Mouse (Mus musculus) liver (tissue): ENCODE measurements around the gene Acnat2.
"Not testable (repeated sequence)": the region's sequence is repeated elsewhere in the genome, so short reads cannot be mapped to it uniquely, and the experiment has no call there.

Experiments
- DNase-seq: peaks from one replicate; pipeline ENCODE4 v3.0.0-alpha.2; 2020; ENCODE audit warnings: mixed read lengths

Gene Acnat2

GRCm38 (mm10) chr4:49407957-49408356 is at the start of gene Acnat2:
TSS of gene Acnat2 (minus strand) at chr4:49408151.
- not testable (repeated sequence) for DNase-seq

- DNase-seq, result no peak
Observed at GRCm38 (mm10) chr4:49456171-49456570, 48.2 kb upstream of the Acnat2 start.

GRCm38 (mm10) chr4:49451848-49452551 is 44.0 kb upstream of the Acnat2 start:
- DNase-seq, result no peak

- peak; percentile 48 for DNase-seq
Observed at GRCm38 (mm10) chr4:49451133-49451847, 43.3 kb upstream of the Acnat2 start.

GRCm38 (mm10) chr4:49436968-49437367 is 29.0 kb upstream of the Acnat2 start:
- not testable (repeated sequence) for DNase-seq

GRCm38 (mm10) chr4:49410151-49410550 is 2.2 kb upstream of the Acnat2 start:
- not testable (repeated sequence) for DNase-seq

- no peak for DNase-seq
Observed at GRCm38 (mm10) chr4:49386873-49387272, 21.1 kb downstream of the Acnat2 start.

GRCm38 (mm10) chr4:49383576-49384318 is 24.2 kb downstream of the Acnat2 start:
- not testable (repeated sequence) for DNase-seq

GRCm38 (mm10) chr4:49368046-49368445 is 39.9 kb downstream of the Acnat2 start:
- not testable (repeated sequence) for DNase-seq

GRCm38 (mm10) chr4:49357097-49357496 is 50.9 kb downstream of the Acnat2 start:
- no peak for DNase-seq

- no peak for DNase-seq
Observed at GRCm38 (mm10) chr4:49350470-49350869, 57.5 kb downstream of the Acnat2 start.

- DNase-seq, result no peak
Observed at GRCm38 (mm10) chr4:49348677-49349076, 59.3 kb downstream of the Acnat2 start.

GRCm38 (mm10) chr4:49348001-49348400 is 60.0 kb downstream of the Acnat2 start:
- not testable (repeated sequence) for DNase-seq

- not testable (repeated sequence) for DNase-seq
Observed at GRCm38 (mm10) chr4:49340091-49340490, 67.9 kb downstream of the Acnat2 start.

- not testable (repeated sequence) for DNase-seq
Observed at GRCm38 (mm10) chr4:49337949-49338348, 70.0 kb downstream of the Acnat2 start.
